Mouse (Mus musculus) spleen, adult 2 months (tissue): Measurements from ENCODE around the gene Camk2b.

Source experiments
- CTCF ChIP-seq: fragments of 200-500 bp; IDR thresholded peaks from 2 replicates; pipeline ENCODE4 v1.5.1; 2011; ENCODE audit warnings: mild to moderate bottlenecking, inconsistent platforms; ENCODE audit not compliant: insufficient read depth, insufficient read length, insufficient replicate concordance; ENCODE audit errors: extremely low read depth
- POLR2A ChIP-seq: fragments of 200-500 bp; IDR thresholded peaks from 2 replicates; pipeline ENCODE4 v1.6.1; 2011; ENCODE audit warnings: low read depth, low read length, inconsistent platforms

GRCm38 (mm10) chr11:6066176-6066575 is at the start of gene Camk2b:
- no peak for TF ChIP-seq CTCF
- no peak for TF ChIP-seq POLR2A
